In genomic region chr13:76199943-76200342, GRCm38 (mm10) we compare ENCODE assay signal across 20 mouse cellular contexts.
DNase-seq lines count a peak whose midpoint lies in the region; ATAC-seq and TF ChIP-seq lines count a peak whose summit lies in the region.
"Had no signal": no experiment of that assay in that cellular context is flagged by ENCODE, and none has a peak within 500 bp of the region (broad histone marks: within the 10 kb centered on the region; RNA-seq: fewer than 3 reads in every experiment).

No protein-coding gene starts in this region.

- no peaks in the 10 kb centered on the region for H3K36me3 ChIP-seq in stomach, embryonic 14.5 days (ENCODE audit: control insufficient read depth, insufficient read depth, low read length)
- H3K36me3 ChIP-seq in stomach, embryonic 16.5 days (ENCODE audit: control insufficient read depth, insufficient read depth, low read length), result no peaks in the 10 kb centered on the region
- no peaks in the 10 kb centered on the region for H3K36me3 ChIP-seq in stomach, postnatal 0 days (ENCODE audit: control insufficient read depth, insufficient read depth, low read length)

- H3K27ac ChIP-seq in stomach, embryonic 14.5 days (ENCODE audit: low read length), result no peak overlapping the region
- no peak overlapping the region; the same call in 1 of the 2 replicates for H3K27ac ChIP-seq in stomach, embryonic 16.5 days (ENCODE audit: low read length)
- no peak overlapping the region for H3K27ac ChIP-seq in stomach, postnatal 0 days (replicated peaks)

- H3K4me1 ChIP-seq in stomach, embryonic 14.5 days (ENCODE audit: control insufficient read depth, insufficient read depth, low read length), result no peaks in the 10 kb centered on the region
- H3K4me1 ChIP-seq in stomach, embryonic 16.5 days (ENCODE audit: control insufficient read depth, insufficient read depth, low read length), result no peaks in the 10 kb centered on the region
- H3K4me1 ChIP-seq in stomach, postnatal 0 days (replicated peaks; ENCODE audit: control insufficient read depth, insufficient read depth), result no peaks in the 10 kb centered on the region

- no peak overlapping the region for H3K9ac ChIP-seq in stomach, embryonic 14.5 days (replicated peaks; ENCODE audit: low read depth, low read length)
- H3K9ac ChIP-seq in stomach, embryonic 16.5 days (ENCODE audit: low read length), result no peak overlapping the region
- no peak overlapping the region for H3K9ac ChIP-seq in stomach, postnatal 0 days (ENCODE audit: low read length)

- 53% methylated on average over 4 of the region's 4 CpGs for WGBS in stomach, embryonic 14.5 days
- 54% methylated on average over 4 of the region's 4 CpGs for WGBS in stomach, embryonic 16.5 days
- 40% methylated on average over 4 of the region's 4 CpGs for WGBS in stomach, postnatal 0 days

- no peak overlapping the region for H3K4me2 ChIP-seq in stomach, embryonic 14.5 days (replicated peaks; ENCODE audit: low read depth, low read length)
- H3K4me2 ChIP-seq in stomach, embryonic 16.5 days (ENCODE audit: low read depth, low read length), result no peak overlapping the region
- no peak overlapping the region for H3K4me2 ChIP-seq in stomach, postnatal 0 days (replicated peaks; ENCODE audit: low read depth)

- TF ChIP-seq EP300 in stomach, postnatal 0 days (optimal IDR thresholded peaks at IDR 0.05), result no peak

- H3K27me3 ChIP-seq in stomach, embryonic 14.5 days (ENCODE audit: control insufficient read depth, insufficient read depth, low read length), result no peaks in the 10 kb centered on the region
- no peaks in the 10 kb centered on the region for H3K27me3 ChIP-seq in stomach, embryonic 16.5 days (ENCODE audit: control insufficient read depth, insufficient read depth, low read length)
- H3K27me3 ChIP-seq in stomach, postnatal 0 days (ENCODE audit: control insufficient read depth, insufficient read depth, low read length), result no peaks in the 10 kb centered on the region
- H3K27me3 ChIP-seq: CH12.LX, Patski had no signal

- no peak for DNase-seq in stomach, postnatal 0 days (ENCODE audit: low spot score)
- no peak for DNase-seq in cerebellum, adult 11-12 months
- DNase-seq in kidney, postnatal 14 days, result no peak
- no peak for DNase-seq in adrenal gland, postnatal 10 days
- DNase-seq: adrenal gland, adult 2 months; adrenal gland, adult 8-10 months; adrenal gland, postnatal 14 days; adrenal gland, postnatal 25 days; adrenal gland, postnatal 36 days; B cell, adult 2 months; cerebellum, adult 11 months; cerebellum, adult 18-20 months; cerebellum, adult 2 months; cerebellum, adult 8-10 months had no signal

- ATAC-seq in stomach, embryonic 14.5 days (ENCODE audit: insufficient number of reproducible peaks, insufficient read depth, low FRiP score, low read depth), result peak; percentile 68; the same call in 1 of the 2 replicates
- peak; percentile 82; the same call in 1 of the 2 replicates for ATAC-seq in stomach, embryonic 16.5 days (ENCODE audit: insufficient read depth, low FRiP score)
- ATAC-seq in stomach, postnatal 0 days (ENCODE audit: low FRiP score, low TSS enrichment), result peak; percentile 35; the same call in 1 of the 2 replicates
- ATAC-seq: activated CD4-positive, CD25-positive, alpha-beta regulatory T cell, adult 4 months; CD4-positive, CD25-positive, alpha-beta regulatory T cell, adult 4 months; Patski had no signal

- H3K4me3 ChIP-seq in stomach, embryonic 14.5 days (ENCODE audit: low read depth, low read length), result no peak overlapping the region
- H3K4me3 ChIP-seq in stomach, embryonic 16.5 days (replicated peaks; ENCODE audit: low read length), result no peak overlapping the region
- H3K4me3 ChIP-seq in stomach, postnatal 0 days (ENCODE audit: low read depth, low read length), result no peak overlapping the region

- TF ChIP-seq CTCF in stomach, postnatal 0 days (IDR thresholded peaks at IDR 0.05; ENCODE audit: low read depth), result no peak

- H3K9me3 ChIP-seq in stomach, embryonic 14.5 days (ENCODE audit: control insufficient read depth, low read depth, low read length), result no peaks in the 10 kb centered on the region
- H3K9me3 ChIP-seq in stomach, embryonic 16.5 days (replicated peaks; ENCODE audit: control insufficient read depth, low read length), result no peaks in the 10 kb centered on the region
- H3K9me3 ChIP-seq in stomach, postnatal 0 days (ENCODE audit: control insufficient read depth, low read length), result no peaks in the 10 kb centered on the region
